Mouse (Mus musculus) midbrain, embryonic 16.5 days (tissue): ENCODE results near the gene Stpg2. TPM values are rescaled to one million over a fixed set of nuclear protein-coding genes. Genes with fewer than 3 reads are reported as not detected.
"Not testable (repeated sequence)": the region's sequence is repeated elsewhere in the genome, so short reads cannot be mapped to it uniquely, and the experiment has no call there.

Experiments used
- ATAC-seq: fragments of 200-750 bp; cut with Nextera tagmentation; 2 replicates; pipeline ENCODE4 v1.8.0; 2017; ENCODE audit warnings: moderate TSS enrichment
- H3K27ac ChIP-seq: fragments of 300-500 bp; sonication (generic); 2 replicates; pipeline ENCODE4 v1.5.1; 2014; ENCODE audit warnings: mild to moderate bottlenecking, low read length, mixed read lengths
- H3K27me3 ChIP-seq: fragments of 300-500 bp; sonication (generic); 2 replicates; pipeline ENCODE4 v1.6.1; 2014; ENCODE audit warnings: low read depth, low read length, mixed read lengths; ENCODE audit not compliant: control insufficient read depth, insufficient read depth
- H3K36me3 ChIP-seq: fragments of 300-500 bp; sonication (generic); 2 replicates; pipeline ENCODE4 v1.6.1; 2014; ENCODE audit warnings: mild to moderate bottlenecking, low read length, moderate library complexity, mixed read lengths; ENCODE audit not compliant: control insufficient read depth, insufficient read depth
- H3K4me1 ChIP-seq: fragments of 300-500 bp; sonication (generic); 2 replicates; pipeline ENCODE4 v1.6.1; 2014; ENCODE audit warnings: mild to moderate bottlenecking, low read length, mixed read lengths; ENCODE audit not compliant: control insufficient read depth, insufficient read depth
- H3K4me2 ChIP-seq: fragments of 300-500 bp; sonication (generic); 2 replicates; pipeline ENCODE4 v1.6.1; 2014; ENCODE audit warnings: mild to moderate bottlenecking, low read length, mixed read lengths
- H3K4me3 ChIP-seq: fragments of 300-500 bp; sonication (generic); 2 replicates; pipeline ENCODE4 v1.5.1; 2014; ENCODE audit warnings: low read depth, mild to moderate bottlenecking, low read length, moderate library complexity, mixed read lengths
- H3K9ac ChIP-seq: fragments of 300-500 bp; sonication (generic); 2 replicates; pipeline ENCODE4 v1.6.1; 2014; ENCODE audit warnings: low read depth, low read length, mixed read lengths
- H3K9me3 ChIP-seq: fragments of 300-500 bp; sonication (generic); replicated peaks from 2 replicates; pipeline ENCODE4 v1.6.1; 2014; ENCODE audit warnings: mild to moderate bottlenecking, low read length, mixed read lengths; ENCODE audit not compliant: control insufficient read depth, poor library complexity, severe bottlenecking
- WGBS: fragments of 180-500 bp; shearing (Covaris S2); extraction: QIAGEN DNeasy Blood & Tissue Kit; methylation state at CpG from one replicate; pipeline ENCODE4 v1.1.7; 2014; 5-methylcytosine and 5-hydroxymethylcytosine counted together
- polyA plus RNA-seq: library from polyadenylated mRNA; unstranded; fragments of >200 nt; fragmentation: Nextera tagmentation; extraction: Ambion mirVana; gene quantifications from 2 replicates; pipeline ENCODE4 v1.2.1, GENCODE M21; 2015

Stpg2 gene
- polyA plus RNA-seq, 1 experiment from 2014 or later, result 0.09 TPM

GRCm38 (mm10) chr3:139578496-139578895 is 373.0 kb downstream of the Stpg2 start:
- H3K27ac ChIP-seq, result no peak overlapping the region
- no peak overlapping the region for H3K9ac ChIP-seq
- WGBS, result 94% methylated on average over 2 of the region's 2 CpGs
- H3K4me3 ChIP-seq, result no peak overlapping the region
- no peaks in the 10 kb centered on the region for H3K36me3 ChIP-seq
- no peak for ATAC-seq
- no peaks in the 10 kb centered on the region for H3K9me3 ChIP-seq
- no peaks in the 10 kb centered on the region for H3K4me1 ChIP-seq
- H3K27me3 ChIP-seq, result no peaks in the 10 kb centered on the region
- H3K4me2 ChIP-seq, result no peak overlapping the region

- H3K4me2 ChIP-seq, result no peak overlapping the region
- no peaks in the 10 kb centered on the region for H3K36me3 ChIP-seq
- ATAC-seq, result no peak
- H3K4me3 ChIP-seq, result no peak overlapping the region
- H3K9me3 ChIP-seq, result no peaks in the 10 kb centered on the region
- H3K9ac ChIP-seq, result no peak overlapping the region
- H3K4me1 ChIP-seq, result no peaks in the 10 kb centered on the region
- no peak overlapping the region for H3K27ac ChIP-seq
- H3K27me3 ChIP-seq, result no peaks in the 10 kb centered on the region
These were observed 375.8 kb downstream of the Stpg2 start for GRCm38 (mm10) chr3:139581298-139581697.

GRCm38 (mm10) chr3:139599508-139599907 is 394.0 kb downstream of the Stpg2 start:
- no peaks in the 10 kb centered on the region for H3K27me3 ChIP-seq
- H3K9me3 ChIP-seq, result no peaks in the 10 kb centered on the region
- no peaks in the 10 kb centered on the region for H3K36me3 ChIP-seq
- H3K27ac ChIP-seq, result no peak overlapping the region
- no peaks in the 10 kb centered on the region for H3K4me1 ChIP-seq
- no peak for ATAC-seq
- 86% methylated on average over 3 of the region's 3 CpGs for WGBS
- H3K9ac ChIP-seq, result no peak overlapping the region
- H3K4me3 ChIP-seq, result no peak overlapping the region
- no peak overlapping the region for H3K4me2 ChIP-seq

- ATAC-seq, H3K9me3 ChIP-seq, H3K4me1 ChIP-seq, H3K9ac ChIP-seq, H3K4me3 ChIP-seq, H3K4me2 ChIP-seq, H3K36me3 ChIP-seq, H3K27ac ChIP-seq, H3K27me3 ChIP-seq: not testable (repeated sequence)
These were observed 402.8 kb downstream of the Stpg2 start for GRCm38 (mm10) chr3:139608267-139608666.

GRCm38 (mm10) chr3:139614641-139615040 is 409.1 kb downstream of the Stpg2 start:
- no peaks in the 10 kb centered on the region for H3K27me3 ChIP-seq
- H3K4me3 ChIP-seq, result no peak overlapping the region
- no peaks in the 10 kb centered on the region for H3K9me3 ChIP-seq
- no peak overlapping the region for H3K27ac ChIP-seq
- no peaks in the 10 kb centered on the region for H3K36me3 ChIP-seq
- no peak overlapping the region for H3K9ac ChIP-seq
- 73% methylated on average over 3 of the region's 3 CpGs for WGBS
- H3K4me2 ChIP-seq, result no peak overlapping the region
- ATAC-seq, result no peak
- H3K4me1 ChIP-seq, result no peaks in the 10 kb centered on the region

- no peak for ATAC-seq
- 91% methylated on average over 7 of the region's 7 CpGs for WGBS
- no peak overlapping the region for H3K4me3 ChIP-seq
- H3K9ac ChIP-seq, result no peak overlapping the region
- H3K4me2 ChIP-seq, result no peak overlapping the region
- H3K36me3 ChIP-seq, result no peaks in the 10 kb centered on the region
- H3K27me3 ChIP-seq, result no peaks in the 10 kb centered on the region
- no peaks in the 10 kb centered on the region for H3K9me3 ChIP-seq
- H3K4me1 ChIP-seq, result no peaks in the 10 kb centered on the region
- H3K27ac ChIP-seq, result no peak overlapping the region
These were observed 410.3 kb downstream of the Stpg2 start for GRCm38 (mm10) chr3:139615791-139616190.

GRCm38 (mm10) chr3:139637887-139638286 is 432.4 kb downstream of the Stpg2 start:
- no peaks in the 10 kb centered on the region for H3K36me3 ChIP-seq
- H3K9me3 ChIP-seq, result no peaks in the 10 kb centered on the region
- ATAC-seq, result no peak
- H3K4me3 ChIP-seq, result no peak overlapping the region
- no peak overlapping the region for H3K9ac ChIP-seq
- no peaks in the 10 kb centered on the region for H3K4me1 ChIP-seq
- H3K27me3 ChIP-seq, result no peaks in the 10 kb centered on the region
- 59% methylated on average over 8 of the region's 8 CpGs for WGBS
- no peak overlapping the region for H3K27ac ChIP-seq
- no peak overlapping the region for H3K4me2 ChIP-seq

GRCm38 (mm10) chr3:139651505-139651904 is 446.0 kb downstream of the Stpg2 start:
- H3K27me3 ChIP-seq, result no peaks in the 10 kb centered on the region
- no peak overlapping the region for H3K27ac ChIP-seq
- no peak for ATAC-seq
- H3K36me3 ChIP-seq, result no peaks in the 10 kb centered on the region
- H3K9ac ChIP-seq, result no peak overlapping the region
- no peaks in the 10 kb centered on the region for H3K4me1 ChIP-seq
- no peaks in the 10 kb centered on the region for H3K9me3 ChIP-seq
- 82% methylated on average over 4 of the region's 4 CpGs for WGBS
- H3K4me3 ChIP-seq, result no peak overlapping the region
- no peak overlapping the region for H3K4me2 ChIP-seq

GRCm38 (mm10) chr3:139659416-139659815 is 453.9 kb downstream of the Stpg2 start:
- Histone ChIP-seq H3K27me3 (no peaks in the 10 kb centered on the region), H3K27ac (no peak overlapping the region), H3K9me3 (no peaks in the 10 kb centered on the region), H3K4me2 (no peak overlapping the region), H3K9ac (no peak overlapping the region), H3K36me3 (no peaks in the 10 kb centered on the region), H3K4me3 (no peak overlapping the region), H3K4me1 (no peaks in the 10 kb centered on the region)
- WGBS, result 54% methylated on average over 4 of the region's 4 CpGs
- no peak for ATAC-seq

GRCm38 (mm10) chr3:139662241-139662640 is 456.7 kb downstream of the Stpg2 start:
- no peaks in the 10 kb centered on the region for H3K27me3 ChIP-seq
- no peak for ATAC-seq
- H3K9ac ChIP-seq, result no peak overlapping the region
- H3K9me3 ChIP-seq, result no peaks in the 10 kb centered on the region
- no peaks in the 10 kb centered on the region for H3K36me3 ChIP-seq
- no peak overlapping the region for H3K27ac ChIP-seq
- H3K4me3 ChIP-seq, result no peak overlapping the region
- H3K4me2 ChIP-seq, result no peak overlapping the region
- H3K4me1 ChIP-seq, result no peaks in the 10 kb centered on the region
